In genomic region chr7:37357647-37358395, GRCm38 (mm10) we compare ENCODE assay signal across 9 mouse cellular contexts.
DNase-seq lines count a peak whose midpoint lies in the region; ATAC-seq and TF ChIP-seq lines count a peak whose summit lies in the region.
"Had no signal": no experiment of that assay in that cellular context is flagged by ENCODE, and none has a peak within 500 bp of the region (broad histone marks: within the 10 kb centered on the region; RNA-seq: fewer than 3 reads in every experiment).

No protein-coding gene starts in this region.

- H3K4me3 ChIP-seq in forebrain, embryonic 16.5 days (replicated peaks; ENCODE audit: low read length): no peak overlapping the region
- no peak overlapping the region for H3K4me3 ChIP-seq in layer of hippocampus, adult 2 months
- H3K4me3 ChIP-seq in lung, embryonic 15.5 days: no peak overlapping the region

- H3K36me3 ChIP-seq in forebrain, embryonic 16.5 days (ENCODE audit: control insufficient read depth, insufficient read depth): no peaks in the 10 kb centered on the region
- H3K36me3 ChIP-seq in lung, embryonic 15.5 days: no peaks in the 10 kb centered on the region

- peak; percentile 91 for TF ChIP-seq CTCF in layer of hippocampus, adult 2 months (conservative IDR thresholded peaks at IDR 0.05)

- H3K4me1 ChIP-seq in forebrain, embryonic 16.5 days (replicated peaks; ENCODE audit: control insufficient read depth, insufficient read depth, low read length): peaks cover 20% of the 10 kb centered on the region
- peaks cover 10% of the 10 kb centered on the region for H3K4me1 ChIP-seq in lung, embryonic 15.5 days

- WGBS in forebrain, embryonic 16.5 days: 17% methylated on average over 21 of the region's 21 CpGs
- 16% methylated on average over 20 of the region's 21 CpGs for WGBS in lung, embryonic 15.5 days

- H3K4me2 ChIP-seq in forebrain, embryonic 16.5 days (ENCODE audit: low read length): peak overlapping the region; percentile 37
- H3K4me2 ChIP-seq in lung, embryonic 15.5 days: peak overlapping the region; percentile 38; the same call in 1 of the 2 replicates

- H3K9me3 ChIP-seq in forebrain, embryonic 16.5 days (ENCODE audit: control insufficient read depth, low read length): no peaks in the 10 kb centered on the region
- H3K9me3 ChIP-seq in lung, embryonic 15.5 days: no peaks in the 10 kb centered on the region

- peak; percentile 90 for DNase-seq in ES-CJ7 (ENCODE audit: low read depth, low spot score)
- peak; percentile 86 to 94 for DNase-seq in heart, postnatal 36 days
- DNase-seq in layer of hippocampus, adult 2 months (ENCODE audit: low spot score in 2 of 2): peak; percentile 89 to 97
- DNase-seq in ovary, postnatal 14 days (ENCODE audit: low spot score): peak; percentile 91
- peak; percentile 36 to 81 for DNase-seq in thymus, postnatal 10 days (ENCODE audit: low spot score in 2 of 2)

- no peaks in the 10 kb centered on the region for H3K27me3 ChIP-seq in forebrain, embryonic 16.5 days (replicated peaks; ENCODE audit: control insufficient read depth, insufficient read depth, low read length)
- no peaks in the 10 kb centered on the region for H3K27me3 ChIP-seq in lung, embryonic 15.5 days

- intact Hi-C loops in heart, postnatal 36 days (cut with DNase I): loop anchor here (5.0 kb wide), 1 partner anchor 1476 kb away; no protein-coding TSS in a partner anchor

- peak overlapping the region; percentile 26; the same call in 1 of the 2 replicates for H3K9ac ChIP-seq in forebrain, embryonic 16.5 days (replicated peaks; ENCODE audit: low read depth, low read length)
- H3K9ac ChIP-seq in lung, embryonic 15.5 days: no peak overlapping the region

- no peak overlapping the region for H3K27ac ChIP-seq in forebrain, embryonic 16.5 days (ENCODE audit: low read length)
- no peak overlapping the region; the same call in 1 of the 2 replicates for H3K27ac ChIP-seq in layer of hippocampus, adult 2 months
- H3K27ac ChIP-seq in lung, embryonic 15.5 days: no peak overlapping the region
- H3K27ac ChIP-seq: macrophage had no signal

- ATAC-seq in cerebellum, adult (ENCODE audit: insufficient number of reproducible peaks, low FRiP score, low TSS enrichment): peak; percentile 57
- ATAC-seq in forebrain, embryonic 16.5 days: peak; percentile 62
- peak; percentile 32 for ATAC-seq in lung, embryonic 15.5 days (ENCODE audit: borderline replicate concordance, extremely low read depth, low FRiP score, low TSS enrichment)
